Mouse (Mus musculus): ENCODE data around the gene Dnajc8. TPM values are rescaled to one million over a fixed set of nuclear protein-coding genes. Genes with fewer than 3 reads are reported as not detected.

Gene Dnajc8
- polyA plus RNA-seq, 1 experiment from 2014 or later, result 131 TPM

DNA sequence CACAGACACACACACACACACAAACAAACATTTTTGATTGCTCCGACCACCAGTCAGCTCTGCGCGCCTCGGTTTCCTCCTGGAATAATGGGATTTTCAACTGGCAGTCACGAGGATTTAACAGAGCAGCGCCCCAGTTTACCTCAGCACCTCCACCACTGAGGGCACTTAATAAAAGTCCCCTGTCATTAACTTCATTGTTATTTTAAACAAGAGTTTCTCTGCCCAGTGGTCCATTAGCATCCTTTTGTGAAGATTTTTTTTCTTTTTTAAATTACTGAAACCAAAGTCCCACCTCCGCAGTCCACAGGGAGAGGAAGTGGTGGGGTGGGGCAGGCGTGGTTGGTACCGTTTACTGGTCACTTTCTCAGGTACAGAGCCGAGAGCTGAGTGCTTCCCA lies 29.6 kb upstream of the Dnajc8 start:
- ATAC-seq (replicated peaks), result no peak
- WGBS, result 31% methylated on average over 10 of the region's 10 CpGs
- H3K4me2 ChIP-seq, result no peak overlapping the region

DNA sequence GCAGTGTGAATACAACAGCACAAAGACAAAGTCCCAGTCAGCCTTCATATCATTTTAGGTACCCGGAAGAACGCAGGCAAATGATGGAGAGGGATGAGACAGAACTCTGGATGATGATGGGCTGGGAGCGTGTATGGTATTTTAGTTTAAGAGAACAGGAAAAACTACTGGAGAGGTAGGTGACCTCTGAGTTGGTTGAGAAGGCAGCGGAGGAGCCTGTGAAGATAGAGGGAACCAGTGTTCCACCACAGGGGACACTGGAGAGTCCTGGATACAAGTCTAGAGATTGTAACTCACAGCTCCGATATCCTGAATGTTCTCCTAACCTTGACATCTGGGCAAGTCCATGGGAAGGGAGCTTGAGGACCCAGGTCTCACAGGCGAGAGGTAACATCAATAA lies 29.1 kb upstream of the Dnajc8 start:
- Histone ChIP-seq H3K27me3 (replicated peaks) (no peaks in the 10 kb centered on the region; the same call in 1 of the 2 replicates), H3K27ac (no peak overlapping the region), H3K36me3 (replicated peaks) (no peaks in the 10 kb centered on the region), H3K9me3 (no peaks in the 10 kb centered on the region), H3K9ac (no peak overlapping the region), H3K4me2 (no peak overlapping the region), H3K4me1 (peaks cover 9% of the 10 kb centered on the region), H3K4me3 (no peak overlapping the region)
- WGBS, result 81% methylated on average over 6 of the region's 6 CpGs
- no peak for ATAC-seq (replicated peaks)

More for the DNA sequence above, 29.6 kb upstream of the Dnajc8 start:
- Histone ChIP-seq H3K27me3 (replicated peaks) (no peaks in the 10 kb centered on the region; the same call in 1 of the 2 replicates), H3K36me3 (replicated peaks) (no peaks in the 10 kb centered on the region), H3K27ac (no peak overlapping the region), H3K4me3 (no peak overlapping the region), H3K9ac (no peak overlapping the region), H3K9me3 (no peaks in the 10 kb centered on the region), H3K4me1 (peaks cover 9% of the 10 kb centered on the region)

DNA sequence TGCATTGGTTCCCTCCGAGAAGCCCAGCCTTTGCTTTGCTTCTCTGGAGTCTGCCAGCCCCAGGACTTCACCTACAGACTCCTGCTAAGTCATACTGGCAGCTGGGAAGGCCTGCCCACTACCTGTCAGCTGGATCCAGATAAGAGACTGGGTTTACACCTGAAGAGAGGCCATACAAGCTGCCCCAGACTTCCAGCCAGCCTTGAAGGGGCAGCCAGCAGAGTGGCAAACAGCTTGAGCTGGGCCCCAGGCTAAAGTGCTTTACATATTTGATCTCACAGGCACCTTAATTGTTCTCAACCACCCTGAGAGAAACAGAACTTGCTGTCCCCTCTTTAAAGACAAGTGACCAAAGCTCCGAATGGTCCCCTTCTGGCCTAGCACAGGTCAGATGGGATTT lies 28.1 kb upstream of the Dnajc8 start:
- H3K4me3 ChIP-seq, result no peak overlapping the region
- WGBS, result 29% methylated on average over 2 of the region's 2 CpGs

DNA sequence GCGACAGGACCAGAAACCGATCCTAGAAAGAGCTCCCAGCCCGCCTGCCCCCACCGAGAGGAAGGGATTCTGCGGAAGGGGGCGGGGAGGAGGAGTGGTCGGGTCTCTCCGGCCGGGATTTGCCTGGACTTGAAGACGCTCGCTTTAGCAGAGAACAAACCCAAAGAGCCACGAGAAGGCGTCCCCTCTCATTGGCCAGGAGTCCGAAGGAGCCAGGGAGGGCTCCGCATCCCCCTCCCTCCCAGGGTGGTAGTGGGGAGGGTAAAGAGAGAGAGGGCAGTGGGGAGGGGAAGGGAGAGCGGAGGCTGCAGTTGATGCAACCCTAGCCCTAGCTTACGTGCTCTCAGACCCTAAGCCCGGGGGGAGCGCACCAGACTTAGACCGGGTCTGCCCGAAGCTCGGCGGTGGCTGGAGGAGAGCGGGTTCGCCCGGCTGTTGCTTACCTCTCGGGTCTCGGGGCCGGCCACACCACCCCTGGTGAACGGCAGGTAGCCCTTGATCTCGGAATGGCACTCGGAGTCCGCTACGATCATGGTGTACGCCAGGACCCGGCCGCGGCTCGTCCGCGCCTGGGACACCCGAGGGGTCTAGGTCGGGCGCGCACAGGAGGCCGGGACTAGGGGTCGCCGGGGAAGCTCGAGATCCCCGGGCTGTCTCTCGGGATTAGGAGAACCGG lies 25.6 kb upstream of the Dnajc8 start:
- no peaks in the 10 kb centered on the region for H3K9me3 ChIP-seq
- WGBS, result under 1% methylated on average over 47 of the region's 52 CpGs
- peak overlapping the region; percentile 70 for H3K27ac ChIP-seq
- H3K9ac ChIP-seq, result peak overlapping the region; percentile 72
- H3K27me3 ChIP-seq (replicated peaks), result peaks cover 9% of the 10 kb centered on the region
- no peaks in the 10 kb centered on the region for H3K36me3 ChIP-seq (replicated peaks)
- H3K4me3 ChIP-seq, result peak overlapping the region; percentile 76
- peak overlapping the region; percentile 99 for H3K4me2 ChIP-seq
- ATAC-seq (replicated peaks), result peak; percentile 80
- peaks cover 15% of the 10 kb centered on the region for H3K4me1 ChIP-seq

More for the DNA sequence above, 28.1 kb upstream of the Dnajc8 start:
- no peak overlapping the region for H3K27ac ChIP-seq
- H3K27me3 ChIP-seq (replicated peaks), result no peaks in the 10 kb centered on the region; the same call in 1 of the 2 replicates
- no peak for ATAC-seq (replicated peaks)
- no peaks in the 10 kb centered on the region for H3K9me3 ChIP-seq
- H3K4me2 ChIP-seq, result no peak overlapping the region
- no peaks in the 10 kb centered on the region for H3K36me3 ChIP-seq (replicated peaks)
- H3K4me1 ChIP-seq, result peaks cover 9% of the 10 kb centered on the region
- no peak overlapping the region for H3K9ac ChIP-seq

DNA sequence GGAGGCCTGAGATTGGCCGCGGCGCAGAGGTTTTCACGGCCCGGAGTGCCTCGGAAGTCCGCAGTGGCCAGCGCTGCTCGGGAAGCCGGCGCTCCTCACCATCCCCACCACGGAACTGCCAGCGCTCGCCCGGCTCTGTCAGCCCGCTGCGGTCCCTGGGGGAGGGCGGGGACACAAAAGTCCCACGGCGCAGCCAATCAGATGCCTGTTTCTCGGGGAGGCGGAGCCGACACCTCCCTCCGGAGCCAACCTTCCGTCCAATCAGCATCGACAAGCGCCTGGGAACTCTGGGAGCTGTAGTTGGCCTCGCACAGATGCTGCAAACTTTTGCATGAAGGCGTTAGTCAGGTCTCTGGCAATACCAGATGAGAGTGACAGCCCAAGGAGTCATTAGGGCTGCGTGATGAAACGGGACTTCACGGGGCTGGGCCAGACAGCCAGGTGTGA lies 25.0 kb upstream of the Dnajc8 start, which contains the start of gene Sesn2:
TSS of gene Sesn2 (minus strand) at position 150 of the 447 bp plus-strand sequence.
- Histone ChIP-seq H3K4me3 (peak within 1 kb of the TSS; percentile 76), H3K4me1 (peaks cover 21% of the 10 kb centered on the region), H3K36me3 (replicated peaks) (no peaks in the 10 kb centered on the region), H3K27ac (peak within 1 kb of the TSS; percentile 70), H3K27me3 (replicated peaks) (peaks cover 9% of the 10 kb centered on the region), H3K4me2 (peak within 1 kb of the TSS; percentile 99), H3K9ac (peak within 1 kb of the TSS; percentile 72), H3K9me3 (no peaks in the 10 kb centered on the region)
- ATAC-seq (replicated peaks), result peak; percentile 95
- under 1% methylated on average over 32 of the region's 32 CpGs for WGBS

DNA sequence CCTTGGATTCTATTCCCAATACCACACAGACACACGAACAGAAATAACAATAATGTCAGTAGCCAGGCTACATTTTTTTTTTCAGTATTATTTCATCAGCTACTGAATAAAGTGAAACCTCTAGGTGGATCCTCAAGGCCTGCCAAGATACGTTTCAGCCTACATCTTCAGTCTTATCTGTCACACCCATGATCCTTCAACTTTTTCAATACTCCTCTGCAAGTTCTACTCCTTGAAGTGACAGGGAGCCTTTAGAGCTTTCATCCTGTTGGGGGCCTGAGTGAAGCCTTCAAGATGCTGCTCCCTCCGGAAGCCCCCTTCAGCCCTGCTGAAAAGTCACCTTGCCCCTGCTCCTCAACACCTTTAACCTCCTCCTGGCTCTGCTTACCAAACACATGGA lies 23.3 kb upstream of the Dnajc8 start:
- ATAC-seq (replicated peaks), result no peak
- Histone ChIP-seq H3K27ac (no peak overlapping the region), H3K36me3 (replicated peaks) (no peaks in the 10 kb centered on the region), H3K9me3 (no peaks in the 10 kb centered on the region), H3K4me1 (peaks cover 27% of the 10 kb centered on the region), H3K27me3 (replicated peaks) (peaks cover 9% of the 10 kb centered on the region), H3K4me2 (no peak overlapping the region), H3K4me3 (no peak overlapping the region), H3K9ac (no peak overlapping the region)
- WGBS, result 78% methylated on average over 3 of the region's 3 CpGs

DNA sequence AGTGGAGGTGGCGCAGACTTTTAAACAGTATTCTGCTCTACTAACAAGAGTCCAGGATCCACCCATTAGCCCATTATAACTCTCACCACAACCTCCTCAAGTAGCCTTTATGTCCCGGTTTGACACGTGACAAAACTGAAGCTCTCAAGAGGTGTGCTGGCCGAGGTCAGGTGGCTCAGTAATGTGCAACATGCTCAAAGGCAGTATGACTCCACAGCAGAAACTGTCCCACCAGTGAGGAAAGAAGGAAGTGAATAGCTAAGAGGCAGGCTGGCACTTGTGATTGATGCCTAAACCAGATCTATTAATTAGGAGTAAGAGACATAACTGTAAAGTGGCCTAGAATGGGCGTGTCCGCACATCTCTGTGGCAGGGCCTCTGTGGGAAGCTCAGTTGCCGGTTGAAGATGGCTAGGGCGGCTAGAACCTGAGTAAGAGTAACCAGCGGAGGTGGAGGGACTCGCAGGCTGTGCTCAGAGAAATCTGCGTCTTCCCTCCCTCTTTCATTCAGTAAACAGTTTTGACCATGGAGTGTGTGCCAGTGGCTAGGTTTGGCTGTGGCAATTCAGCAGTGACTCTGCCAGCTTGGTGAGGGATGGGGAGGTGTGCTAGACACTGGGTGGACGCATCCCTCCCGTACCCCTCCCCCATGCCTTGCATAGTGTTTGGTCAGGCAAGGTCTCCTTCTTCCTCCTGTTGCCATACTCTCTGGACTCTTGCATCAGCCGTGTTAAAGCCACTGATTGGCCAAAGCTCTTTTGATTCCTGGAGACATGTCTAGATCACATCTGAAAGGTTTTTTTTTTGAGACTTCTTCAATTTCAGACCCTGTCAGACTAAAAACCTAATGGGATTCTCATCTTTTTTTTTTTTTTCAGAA lies 21.7 kb upstream of the Dnajc8 start:
- Histone ChIP-seq H3K9ac (no peak overlapping the region), H3K9me3 (no peaks in the 10 kb centered on the region), H3K27ac (no peak overlapping the region), H3K4me2 (no peak overlapping the region), H3K4me3 (no peak overlapping the region), H3K4me1 (peaks cover 27% of the 10 kb centered on the region), H3K27me3 (replicated peaks) (peaks cover 9% of the 10 kb centered on the region), H3K36me3 (replicated peaks) (no peaks in the 10 kb centered on the region)
- ATAC-seq (replicated peaks), result no peak
- 35% methylated on average over 14 of the region's 14 CpGs for WGBS

DNA sequence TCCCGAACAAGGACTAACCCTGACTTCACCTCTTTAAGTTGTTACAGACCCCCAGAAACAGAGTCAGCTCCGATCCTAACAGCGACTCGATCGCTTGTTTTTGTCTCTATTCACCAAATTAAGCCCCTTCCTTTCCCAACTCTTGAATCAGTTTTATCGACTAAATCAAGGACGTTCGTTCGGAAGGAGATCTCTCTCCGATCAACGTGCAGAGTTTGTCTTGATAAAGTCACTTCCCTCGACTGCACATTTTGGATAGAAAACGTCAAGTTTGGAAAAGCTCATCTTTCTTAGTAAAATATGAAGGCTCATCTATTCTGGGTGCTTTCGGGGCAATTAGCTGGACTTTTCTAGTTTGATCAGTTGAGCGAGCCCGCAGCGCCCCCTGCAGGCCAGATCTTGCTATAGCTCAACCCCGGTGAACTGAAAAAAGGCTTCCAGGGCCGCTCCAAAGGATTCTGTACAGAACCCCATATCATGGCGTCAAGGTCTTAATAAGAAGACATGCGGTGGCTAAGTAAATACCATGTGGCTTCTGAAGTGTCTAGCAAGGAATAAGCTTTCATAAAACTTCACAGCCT lies 20.7 kb upstream of the Dnajc8 start:
- Histone ChIP-seq H3K4me2 (peak overlapping the region; percentile 97), H3K36me3 (replicated peaks) (no peaks in the 10 kb centered on the region), H3K27ac (peak overlapping the region; percentile 65), H3K9me3 (no peaks in the 10 kb centered on the region), H3K4me1 (peaks cover 19% of the 10 kb centered on the region), H3K27me3 (replicated peaks) (peaks cover 9% of the 10 kb centered on the region), H3K4me3 (peak overlapping the region; percentile 48), H3K9ac (peak overlapping the region; percentile 21; the same call in 1 of the 2 replicates)
- no peak for ATAC-seq (replicated peaks)
- WGBS, result 1% methylated on average over 21 of the region's 21 CpGs

DNA sequence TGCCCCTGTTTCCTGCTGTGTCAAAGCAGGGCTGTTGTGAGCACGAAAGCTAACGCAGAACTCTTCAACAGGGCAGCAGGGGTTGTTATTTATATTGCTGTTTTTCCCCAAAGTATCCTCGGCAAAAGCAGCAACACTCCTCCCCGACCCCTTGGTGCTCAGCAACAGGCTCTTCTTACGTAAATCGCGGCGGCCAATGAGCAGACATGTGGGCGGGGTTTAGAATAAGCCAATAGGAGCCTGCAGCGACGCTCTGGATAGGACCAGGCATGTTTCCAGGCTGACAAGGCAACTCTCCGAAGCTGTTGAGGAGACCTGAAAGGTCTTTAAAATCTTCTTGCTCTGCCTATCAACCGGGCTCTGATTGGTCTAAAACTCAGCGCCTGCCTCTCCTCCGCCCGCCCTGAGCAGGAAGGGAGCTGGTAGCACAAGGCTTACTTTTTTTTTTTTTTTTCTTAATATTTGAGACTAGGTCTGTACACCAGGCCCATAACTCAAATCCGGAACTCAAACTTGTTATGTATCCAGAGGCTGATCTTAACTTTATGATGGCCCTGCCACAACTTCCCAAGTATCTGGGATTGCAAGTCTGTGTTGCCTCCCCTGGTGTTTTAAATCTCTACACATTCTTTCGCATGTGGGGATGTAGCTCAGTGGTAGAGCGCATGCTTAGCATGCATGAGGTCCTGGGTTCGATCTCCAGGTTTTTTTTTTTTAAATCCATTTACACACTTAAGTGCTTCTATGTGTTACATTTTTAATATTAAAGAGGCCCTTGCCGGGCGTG lies 19.8 kb upstream of the Dnajc8 start:
- H3K4me1 ChIP-seq, result peaks cover 19% of the 10 kb centered on the region
- H3K9ac ChIP-seq, result peak overlapping the region; percentile 21
- H3K9me3 ChIP-seq, result no peaks in the 10 kb centered on the region
- ATAC-seq (replicated peaks), result peak; percentile 93
- 20% methylated on average over 22 of the region's 22 CpGs for WGBS
- H3K27ac ChIP-seq, result peak overlapping the region; percentile 65
- H3K27me3 ChIP-seq (replicated peaks), result peaks cover 9% of the 10 kb centered on the region
- H3K4me3 ChIP-seq, result peak overlapping the region; percentile 48
- H3K4me2 ChIP-seq, result peak overlapping the region; percentile 97
- H3K36me3 ChIP-seq (replicated peaks), result no peaks in the 10 kb centered on the region

DNA sequence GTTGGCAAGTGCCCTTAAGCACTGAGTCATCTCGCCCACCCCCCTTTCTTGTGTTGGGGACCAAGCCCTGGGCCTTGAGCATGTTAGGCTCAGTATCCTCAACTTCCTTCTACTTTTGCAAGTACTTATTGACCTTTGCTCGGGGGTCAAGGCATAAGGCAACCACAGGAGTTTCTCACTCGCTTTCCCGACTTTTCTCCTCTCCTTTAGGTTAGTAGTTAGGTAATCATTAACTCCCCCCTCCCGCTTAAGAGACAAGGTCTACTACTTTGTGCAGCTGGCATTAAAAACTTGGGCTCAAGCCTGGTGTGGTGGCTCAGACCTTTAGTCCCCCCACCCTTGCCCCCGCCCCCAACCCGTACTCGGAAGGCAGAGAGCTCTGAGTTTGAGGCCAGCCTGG lies 17.3 kb upstream of the Dnajc8 start:
- no peak overlapping the region for H3K4me2 ChIP-seq
- peaks cover 9% of the 10 kb centered on the region for H3K27me3 ChIP-seq (replicated peaks)
- H3K36me3 ChIP-seq (replicated peaks), result no peaks in the 10 kb centered on the region
- WGBS, result 81% methylated on average over 8 of the region's 8 CpGs
- peaks cover 19% of the 10 kb centered on the region for H3K4me1 ChIP-seq
- H3K4me3 ChIP-seq, result no peak overlapping the region
- no peak for ATAC-seq (replicated peaks)
- H3K27ac ChIP-seq, result no peak overlapping the region
- no peak overlapping the region for H3K9ac ChIP-seq
- no peaks in the 10 kb centered on the region for H3K9me3 ChIP-seq

DNA sequence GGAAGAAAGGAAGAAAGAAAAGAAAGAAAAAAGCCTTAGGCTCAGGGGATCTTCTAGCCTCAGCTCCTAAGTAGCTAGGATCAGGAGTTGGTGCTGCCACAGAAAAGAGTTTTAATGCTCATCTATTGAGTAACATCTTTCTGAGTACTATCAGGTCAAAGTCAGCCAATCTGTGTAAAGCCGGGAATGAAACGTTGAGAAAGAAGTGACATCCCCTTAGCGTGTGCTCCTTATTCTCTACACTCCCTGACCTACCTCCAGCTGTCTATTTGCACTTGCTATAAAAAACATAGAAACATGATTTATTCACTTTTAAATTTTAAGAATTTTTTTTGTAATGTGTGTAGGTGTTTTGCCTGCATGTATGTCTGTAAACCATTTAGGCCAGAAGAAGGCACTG lies 16.2 kb upstream of the Dnajc8 start:
- Histone ChIP-seq H3K36me3 (replicated peaks) (no peaks in the 10 kb centered on the region), H3K4me2 (no peak overlapping the region), H3K9me3 (no peaks in the 10 kb centered on the region), H3K9ac (no peak overlapping the region), H3K4me1 (peaks cover 18% of the 10 kb centered on the region), H3K27me3 (replicated peaks) (no peaks in the 10 kb centered on the region), H3K27ac (no peak overlapping the region), H3K4me3 (no peak overlapping the region)
- WGBS, result 94% methylated on average over 3 of the region's 3 CpGs
- ATAC-seq (replicated peaks), result no peak
